Mouse (Mus musculus): ENCODE data around the gene Neurl4. TPM values are rescaled to one million over a fixed set of nuclear protein-coding genes. Genes with fewer than 3 reads are reported as not detected.

Neurl4 gene
- polyA plus RNA-seq, 1 experiment from 2014 or later, result 18.7 TPM

GRCm38 (mm10) chr11:69932254-69932653, 31.4 kb downstream of the Neurl4 start:
- Histone ChIP-seq H3K27me3 (ENCODE audit: control insufficient read depth, insufficient read depth, low read depth, low read length) (peaks cover 6% of the 10 kb centered on the region), H3K4me1 (ENCODE audit: control insufficient read depth, insufficient read depth, low read length) (peaks cover 4% of the 10 kb centered on the region; the same call in 1 of the 2 replicates), H3K27ac (ENCODE audit: low read length) (no peak overlapping the region), H3K36me3 (ENCODE audit: control insufficient read depth, insufficient read depth, low read length) (no peaks in the 10 kb centered on the region), H3K4me2 (ENCODE audit: low read length) (no peak overlapping the region), H3K4me3 (ENCODE audit: low read depth, low read length) (no peak overlapping the region), H3K9me3 (replicated peaks; ENCODE audit: control insufficient read depth, low read length, poor library complexity, severe bottlenecking) (no peaks in the 10 kb centered on the region), H3K9ac (ENCODE audit: low read depth, low read length) (no peak overlapping the region)
- WGBS, result 35% methylated on average over 3 of the region's 3 CpGs
- no peak for ATAC-seq

GRCm38 (mm10) chr11:69933066-69933465, 32.2 kb downstream of the Neurl4 start:
- no peak overlapping the region for H3K4me3 ChIP-seq (ENCODE audit: low read depth, low read length)
- WGBS, result 78% methylated on average over 4 of the region's 4 CpGs
- H3K9ac ChIP-seq (ENCODE audit: low read depth, low read length), result no peak overlapping the region
- no peak overlapping the region for H3K27ac ChIP-seq (ENCODE audit: low read length)
- H3K9me3 ChIP-seq (replicated peaks; ENCODE audit: control insufficient read depth, low read length, poor library complexity, severe bottlenecking), result no peaks in the 10 kb centered on the region
- H3K4me1 ChIP-seq (ENCODE audit: control insufficient read depth, insufficient read depth, low read length), result peaks cover 4% of the 10 kb centered on the region; the same call in 1 of the 2 replicates
- no peak for ATAC-seq
- H3K4me2 ChIP-seq (ENCODE audit: low read length), result no peak overlapping the region
- peaks cover 13% of the 10 kb centered on the region for H3K27me3 ChIP-seq (ENCODE audit: control insufficient read depth, insufficient read depth, low read depth, low read length)
- no peaks in the 10 kb centered on the region for H3K36me3 ChIP-seq (ENCODE audit: control insufficient read depth, insufficient read depth, low read length)

GRCm38 (mm10) chr11:69934169-69934568, 33.3 kb downstream of the Neurl4 start:
- peak overlapping the region; percentile 25 for H3K4me2 ChIP-seq (ENCODE audit: low read length)
- peaks cover 4% of the 10 kb centered on the region; the same call in 1 of the 2 replicates for H3K4me1 ChIP-seq (ENCODE audit: control insufficient read depth, insufficient read depth, low read length)
- no peaks in the 10 kb centered on the region for H3K36me3 ChIP-seq (ENCODE audit: control insufficient read depth, insufficient read depth, low read length)
- H3K27ac ChIP-seq (ENCODE audit: low read length), result no peak overlapping the region
- ATAC-seq, result 0 out of 2 replicates have a peak, but pooled peaks have one; percentile 30
- no peaks in the 10 kb centered on the region for H3K9me3 ChIP-seq (replicated peaks; ENCODE audit: control insufficient read depth, low read length, poor library complexity, severe bottlenecking)
- H3K9ac ChIP-seq (ENCODE audit: low read depth, low read length), result no peak overlapping the region
- H3K27me3 ChIP-seq (ENCODE audit: control insufficient read depth, insufficient read depth, low read depth, low read length), result peaks cover 19% of the 10 kb centered on the region
- H3K4me3 ChIP-seq (ENCODE audit: low read depth, low read length), result 0 out of 2 replicates have a peak overlapping the region, but pooled peaks have one; percentile 1
- WGBS, result under 1% methylated on average over 18 of the region's 18 CpGs

- Histone ChIP-seq H3K4me1 (ENCODE audit: control insufficient read depth, insufficient read depth, low read length) (peaks cover 4% of the 10 kb centered on the region; the same call in 1 of the 2 replicates), H3K4me3 (ENCODE audit: low read depth, low read length) (no peak overlapping the region), H3K36me3 (ENCODE audit: control insufficient read depth, insufficient read depth, low read length) (no peaks in the 10 kb centered on the region), H3K27ac (ENCODE audit: low read length) (no peak overlapping the region), H3K27me3 (ENCODE audit: control insufficient read depth, insufficient read depth, low read depth, low read length) (peaks cover 19% of the 10 kb centered on the region), H3K4me2 (ENCODE audit: low read length) (peak overlapping the region; percentile 25; the same call in 1 of the 2 replicates), H3K9me3 (replicated peaks; ENCODE audit: control insufficient read depth, low read length, poor library complexity, severe bottlenecking) (no peaks in the 10 kb centered on the region), H3K9ac (ENCODE audit: low read depth, low read length) (no peak overlapping the region)
- ATAC-seq, result no peak
- 23% methylated on average over 6 of the region's 6 CpGs for whole genome bisulfite sequencing
Observed at GRCm38 (mm10) chr11:69934681-69935080, 33.8 kb downstream of the Neurl4 start.

- no peaks in the 10 kb centered on the region for H3K9me3 ChIP-seq (replicated peaks; ENCODE audit: control insufficient read depth, low read length, poor library complexity, severe bottlenecking)
- ATAC-seq, result peak; percentile 93
- H3K9ac ChIP-seq (ENCODE audit: low read depth, low read length), result peak within 1 kb of the TSS; percentile 68
- no peak within 1 kb of the TSS for H3K27ac ChIP-seq (ENCODE audit: low read length)
- peaks cover 19% of the 10 kb centered on the region for H3K27me3 ChIP-seq (ENCODE audit: control insufficient read depth, insufficient read depth, low read depth, low read length)
- H3K36me3 ChIP-seq (ENCODE audit: control insufficient read depth, insufficient read depth, low read length), result no peaks in the 10 kb centered on the region
- H3K4me3 ChIP-seq (ENCODE audit: low read depth, low read length), result peak within 1 kb of the TSS; percentile 66
- WGBS, result 1% methylated on average over 33 of the region's 62 CpGs
- peaks cover 4% of the 10 kb centered on the region; the same call in 1 of the 2 replicates for H3K4me1 ChIP-seq (ENCODE audit: control insufficient read depth, insufficient read depth, low read length)
- H3K4me2 ChIP-seq (ENCODE audit: low read length), result peak within 1 kb of the TSS; percentile 97
Observed at GRCm38 (mm10) chr11:69935137-69935879, 34.4 kb downstream of the Neurl4 start, which contains the start of gene Ybx2. Ybx2 (plus strand) TSS chr11:69935796.

GRCm38 (mm10) chr11:69936156-69936555, 35.3 kb downstream of the Neurl4 start:
- Histone ChIP-seq H3K4me1 (ENCODE audit: control insufficient read depth, insufficient read depth, low read length) (peaks cover 4% of the 10 kb centered on the region; the same call in 1 of the 2 replicates), H3K9me3 (replicated peaks; ENCODE audit: control insufficient read depth, low read length, poor library complexity, severe bottlenecking) (no peaks in the 10 kb centered on the region), H3K27me3 (ENCODE audit: control insufficient read depth, insufficient read depth, low read depth, low read length) (peaks cover 19% of the 10 kb centered on the region), H3K4me3 (ENCODE audit: low read depth, low read length) (peak overlapping the region; percentile 66), H3K36me3 (ENCODE audit: control insufficient read depth, insufficient read depth, low read length) (no peaks in the 10 kb centered on the region), H3K27ac (ENCODE audit: low read length) (no peak overlapping the region), H3K9ac (ENCODE audit: low read depth, low read length) (peak overlapping the region; percentile 68), H3K4me2 (ENCODE audit: low read length) (peak overlapping the region; percentile 97)
- 1% methylated on average over 28 of the region's 30 CpGs for WGBS
- no peak; the same call in 1 of the 2 replicates for ATAC-seq

- H3K9me3 ChIP-seq (replicated peaks; ENCODE audit: control insufficient read depth, low read length, poor library complexity, severe bottlenecking), result no peaks in the 10 kb centered on the region
- no peaks in the 10 kb centered on the region for H3K36me3 ChIP-seq (ENCODE audit: control insufficient read depth, insufficient read depth, low read length)
- no peak overlapping the region for H3K4me3 ChIP-seq (ENCODE audit: low read depth, low read length)
- peaks cover 4% of the 10 kb centered on the region; the same call in 1 of the 2 replicates for H3K4me1 ChIP-seq (ENCODE audit: control insufficient read depth, insufficient read depth, low read length)
- H3K27ac ChIP-seq (ENCODE audit: low read length), result no peak overlapping the region
- 42% methylated on average over 9 of the region's 9 CpGs for WGBS
- H3K4me2 ChIP-seq (ENCODE audit: low read length), result peak overlapping the region; percentile 97
- no peak overlapping the region for H3K9ac ChIP-seq (ENCODE audit: low read depth, low read length)
- H3K27me3 ChIP-seq (ENCODE audit: control insufficient read depth, insufficient read depth, low read depth, low read length), result peaks cover 19% of the 10 kb centered on the region
- no peak for ATAC-seq
Observed at GRCm38 (mm10) chr11:69936714-69937347, 36.0 kb downstream of the Neurl4 start.

GRCm38 (mm10) chr11:69937385-69937784, 36.5 kb downstream of the Neurl4 start:
- H3K36me3 ChIP-seq (ENCODE audit: control insufficient read depth, insufficient read depth, low read length), result no peaks in the 10 kb centered on the region
- H3K4me1 ChIP-seq (ENCODE audit: control insufficient read depth, insufficient read depth, low read length), result peaks cover 4% of the 10 kb centered on the region; the same call in 1 of the 2 replicates
- no peak overlapping the region for H3K27ac ChIP-seq (ENCODE audit: low read length)
- no peak overlapping the region for H3K4me3 ChIP-seq (ENCODE audit: low read depth, low read length)
- 29% methylated on average over 4 of the region's 4 CpGs for WGBS
- no peaks in the 10 kb centered on the region for H3K9me3 ChIP-seq (replicated peaks; ENCODE audit: control insufficient read depth, low read length, poor library complexity, severe bottlenecking)
- H3K9ac ChIP-seq (ENCODE audit: low read depth, low read length), result no peak overlapping the region
- peaks cover 19% of the 10 kb centered on the region for H3K27me3 ChIP-seq (ENCODE audit: control insufficient read depth, insufficient read depth, low read depth, low read length)
- ATAC-seq, result no peak
- H3K4me2 ChIP-seq (ENCODE audit: low read length), result no peak overlapping the region

GRCm38 (mm10) chr11:69937834-69938233, 37.0 kb downstream of the Neurl4 start:
- Histone ChIP-seq H3K9ac (ENCODE audit: low read depth, low read length) (no peak overlapping the region), H3K36me3 (ENCODE audit: control insufficient read depth, insufficient read depth, low read length) (no peaks in the 10 kb centered on the region), H3K27me3 (ENCODE audit: control insufficient read depth, insufficient read depth, low read depth, low read length) (peaks cover 19% of the 10 kb centered on the region), H3K27ac (ENCODE audit: low read length) (no peak overlapping the region), H3K4me3 (ENCODE audit: low read depth, low read length) (no peak overlapping the region), H3K9me3 (replicated peaks; ENCODE audit: control insufficient read depth, low read length, poor library complexity, severe bottlenecking) (no peaks in the 10 kb centered on the region), H3K4me2 (ENCODE audit: low read length) (no peak overlapping the region), H3K4me1 (ENCODE audit: control insufficient read depth, insufficient read depth, low read length) (peaks cover 4% of the 10 kb centered on the region; the same call in 1 of the 2 replicates)
- no peak for ATAC-seq
- 69% methylated on average over 5 of the region's 5 CpGs for WGBS
